Mouse (Mus musculus) stomach, embryonic 14.5 days (tissue): ENCODE measurements around the gene Hkdc1. TPM values are rescaled to one million over a fixed set of nuclear protein-coding genes. Genes with fewer than 3 reads are reported as not detected.
A peak's percentile ranks its signal among the peaks of the same experiment; 100 is the strongest.
"Not testable (repeated sequence)": the region's sequence is repeated elsewhere in the genome, so short reads cannot be mapped to it uniquely, and the experiment has no call there.

Experiments used
- ATAC-seq: fragments of 200-750 bp; cut with Nextera tagmentation; 2 replicates; pipeline ENCODE4 v1.8.0; 2017; ENCODE audit warnings: low read depth, moderate TSS enrichment; ENCODE audit not compliant: insufficient number of reproducible peaks, insufficient read depth, low FRiP score
- H3K27ac ChIP-seq: fragments of 300-500 bp; sonication (generic); 2 replicates; pipeline ENCODE4 v1.5.1; 2014; ENCODE audit warnings: mild to moderate bottlenecking, low read length, moderate library complexity, mixed read lengths
- H3K27me3 ChIP-seq: fragments of 300-500 bp; sonication (generic); 2 replicates; pipeline ENCODE4 v1.6.1; 2014; ENCODE audit warnings: low read length, control low read depth, mixed read lengths; ENCODE audit not compliant: control insufficient read depth, insufficient read depth
- H3K36me3 ChIP-seq: fragments of 300-500 bp; sonication (generic); 2 replicates; pipeline ENCODE4 v1.6.1; 2014; ENCODE audit warnings: mild to moderate bottlenecking, control low read depth, low read length, moderate library complexity, mixed read lengths; ENCODE audit not compliant: control insufficient read depth, insufficient read depth
- H3K4me1 ChIP-seq: fragments of 300-500 bp; sonication (generic); 2 replicates; pipeline ENCODE4 v1.6.1; 2014; ENCODE audit warnings: low read length, control low read depth, mixed read lengths; ENCODE audit not compliant: control insufficient read depth, insufficient read depth
- H3K4me2 ChIP-seq: fragments of 300-500 bp; sonication (generic); replicated peaks from 2 replicates; pipeline ENCODE4 v1.6.1; 2014; ENCODE audit warnings: low read depth, low read length, control low read depth
- H3K4me3 ChIP-seq: fragments of 300-500 bp; sonication (generic); 2 replicates; pipeline ENCODE4 v1.5.1; 2014; ENCODE audit warnings: low read depth, low read length, control low read depth
- H3K9ac ChIP-seq: fragments of 300-500 bp; sonication (generic); replicated peaks from 2 replicates; pipeline ENCODE4 v1.6.1; 2014; ENCODE audit warnings: low read depth, mild to moderate bottlenecking, control low read depth, low read length, moderate library complexity, mixed read lengths
- H3K9me3 ChIP-seq: fragments of 300-500 bp; sonication (generic); 2 replicates; pipeline ENCODE4 v1.6.1; 2016; ENCODE audit warnings: low read depth, low read length, control low read depth; ENCODE audit not compliant: control insufficient read depth
- WGBS: fragments of 180-500 bp; shearing (Covaris S2); extraction: QIAGEN DNeasy Blood & Tissue Kit; methylation state at CpG from one replicate; pipeline ENCODE4 v1.1.7; 2014; 5-methylcytosine and 5-hydroxymethylcytosine counted together
- polyA plus RNA-seq: library from polyadenylated mRNA; unstranded; fragments of >200 nt; fragmentation: Nextera tagmentation; extraction: Ambion mirVana; gene quantifications from 2 replicates; pipeline ENCODE4 v1.2.1, GENCODE M21; 2014

Gene Hkdc1
- 2.0 and 2.2 TPM in 2 replicates for polyA plus RNA-seq

GRCm38 (mm10) chr10:62422255-62422654 lies at the start of gene Hkdc1:
TSS of gene Hkdc1 (minus strand) at chr10:62422491.
- H3K36me3 ChIP-seq: no peaks in the 10 kb centered on the region
- H3K4me3 ChIP-seq: no peak within 1 kb of the TSS
- H3K4me1 ChIP-seq: 0 out of 2 replicates have a peak, but pooled peaks cover 8% of the 10 kb centered on the region
- H3K9ac ChIP-seq: no peak within 1 kb of the TSS
- H3K9me3 ChIP-seq: no peaks in the 10 kb centered on the region
- H3K27ac ChIP-seq: no peak within 1 kb of the TSS; the same call in 1 of the 2 replicates
- ATAC-seq: peak; percentile 44; the same call in 1 of the 2 replicates
- no peaks in the 10 kb centered on the region for H3K27me3 ChIP-seq
- H3K4me2 ChIP-seq: no peak within 1 kb of the TSS
- WGBS: 45% methylated on average over 15 of the region's 15 CpGs

- no peaks in the 10 kb centered on the region for H3K4me1 ChIP-seq
- WGBS: 76% methylated on average over 5 of the region's 5 CpGs
- H3K36me3 ChIP-seq: peaks cover 7% of the 10 kb centered on the region; the same call in 1 of the 2 replicates
- no peak overlapping the region for H3K4me3 ChIP-seq
- H3K9me3 ChIP-seq: no peaks in the 10 kb centered on the region
- H3K9ac ChIP-seq: no peak overlapping the region
- H3K27ac ChIP-seq: no peak overlapping the region
- no peak overlapping the region for H3K4me2 ChIP-seq
- H3K27me3 ChIP-seq: no peaks in the 10 kb centered on the region
- ATAC-seq: no peak
These were observed 48.8 kb upstream of the Hkdc1 start for GRCm38 (mm10) chr10:62471105-62471504.

- no peaks in the 10 kb centered on the region for H3K27me3 ChIP-seq
- no peaks in the 10 kb centered on the region for H3K4me1 ChIP-seq
- H3K36me3 ChIP-seq: peaks cover 7% of the 10 kb centered on the region; the same call in 1 of the 2 replicates
- H3K9me3 ChIP-seq: no peaks in the 10 kb centered on the region
- no peak overlapping the region for H3K9ac ChIP-seq
- H3K27ac ChIP-seq: no peak overlapping the region
- H3K4me2 ChIP-seq: no peak overlapping the region
- no peak for ATAC-seq
- no peak overlapping the region for H3K4me3 ChIP-seq
- WGBS: 93% methylated on average over 4 of the region's 4 CpGs
These were observed 47.4 kb upstream of the Hkdc1 start for GRCm38 (mm10) chr10:62469736-62470135.

- H3K27ac ChIP-seq: no peak overlapping the region
- no peak overlapping the region for H3K9ac ChIP-seq
- H3K4me1 ChIP-seq: no peaks in the 10 kb centered on the region
- ATAC-seq: no peak
- no peaks in the 10 kb centered on the region for H3K27me3 ChIP-seq
- H3K9me3 ChIP-seq: no peaks in the 10 kb centered on the region
- no peak overlapping the region for H3K4me3 ChIP-seq
- peaks cover 21% of the 10 kb centered on the region; the same call in 1 of the 2 replicates for H3K36me3 ChIP-seq
- no peak overlapping the region for H3K4me2 ChIP-seq
These were observed 39.0 kb upstream of the Hkdc1 start for GRCm38 (mm10) chr10:62461321-62461720.

GRCm38 (mm10) chr10:62452001-62452400 lies 29.7 kb upstream of the Hkdc1 start:
- ATAC-seq, H3K4me3 ChIP-seq, H3K4me2 ChIP-seq, H3K9ac ChIP-seq, H3K4me1 ChIP-seq, H3K27me3 ChIP-seq, H3K9me3 ChIP-seq, H3K27ac ChIP-seq: not testable (repeated sequence)
- WGBS: 62% methylated on average over 11 of the region's 11 CpGs
- H3K36me3 ChIP-seq: peaks cover 19% of the 10 kb centered on the region; the same call in 1 of the 2 replicates

GRCm38 (mm10) chr10:62450280-62450640 lies 28.0 kb upstream of the Hkdc1 start:
- Histone ChIP-seq H3K4me1 (peaks cover 9% of the 10 kb centered on the region; the same call in 1 of the 2 replicates), H3K9me3 (no peaks in the 10 kb centered on the region), H3K4me2 (peak overlapping the region; percentile 66), H3K4me3 (peak overlapping the region; percentile 98), H3K27me3 (no peaks in the 10 kb centered on the region), H3K9ac (peak overlapping the region; percentile 96), H3K27ac (peak overlapping the region; percentile 68), H3K36me3 (peaks cover 19% of the 10 kb centered on the region)
- ATAC-seq: peak; percentile 33
- 36% methylated on average over 18 of the region's 18 CpGs for WGBS

GRCm38 (mm10) chr10:62449364-62450279 lies 27.3 kb upstream of the Hkdc1 start, which contains the start of the genes 4930507D05Rik and Supv3l1:
TSS of gene 4930507D05Rik (plus strand) at chr10:62449489.
TSS of gene Supv3l1 (minus strand) at chr10:62449738.
- H3K4me1 ChIP-seq: peaks cover 9% of the 10 kb centered on the region; the same call in 1 of the 2 replicates

GRCm38 (mm10) chr10:62430427-62430826 lies 8.1 kb upstream of the Hkdc1 start:
- Histone ChIP-seq H3K27ac (no peak overlapping the region), H3K4me2 (no peak overlapping the region), H3K36me3 (peaks cover 55% of the 10 kb centered on the region), H3K4me3 (no peak overlapping the region), H3K9ac (no peak overlapping the region), H3K27me3 (no peaks in the 10 kb centered on the region), H3K4me1 (0 out of 2 replicates have a peak, but pooled peaks cover 2% of the 10 kb centered on the region), H3K9me3 (no peaks in the 10 kb centered on the region)
- ATAC-seq: no peak
- WGBS: 89% methylated on average over 5 of the region's 5 CpGs

More at GRCm38 (mm10) chr10:62449364-62450279, 27.3 kb upstream of the Hkdc1 start, which contains the start of the genes 4930507D05Rik and Supv3l1:
- peaks cover 20% of the 10 kb centered on the region for H3K36me3 ChIP-seq
- WGBS: under 1% methylated on average over 73 of the region's 73 CpGs
- no peaks in the 10 kb centered on the region for H3K9me3 ChIP-seq
- H3K4me3 ChIP-seq: peak within 1 kb of the TSS; percentile 98
- no peaks in the 10 kb centered on the region for H3K27me3 ChIP-seq
- peak; percentile 89 for ATAC-seq
- peak within 1 kb of the TSS; percentile 66 for H3K4me2 ChIP-seq
- H3K9ac ChIP-seq: peak within 1 kb of the TSS; percentile 96
- H3K27ac ChIP-seq: peak within 1 kb of the TSS; percentile 68
